35 mouse cellular contexts compared by ENCODE assay signal in the genomic region with DNA sequence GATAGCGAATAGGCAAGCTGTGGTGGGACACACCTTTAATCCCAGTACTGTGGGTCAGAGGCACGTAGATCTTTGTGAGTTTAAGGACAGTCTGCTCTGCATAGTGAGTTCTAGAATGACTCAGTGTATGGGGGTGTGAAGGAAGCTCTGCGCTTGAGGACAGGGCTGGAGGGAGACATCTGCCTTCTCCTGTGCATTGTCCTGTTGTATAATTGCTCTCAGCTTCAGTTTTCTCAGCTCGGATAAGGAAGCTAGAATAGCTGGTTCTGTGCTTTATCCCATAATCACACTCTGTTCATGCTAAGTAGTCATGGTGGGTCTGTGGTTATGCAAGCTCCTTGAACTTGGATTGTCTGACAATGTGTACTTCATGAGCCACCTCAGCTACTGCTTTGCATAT. TPM values are rescaled to one million over a fixed set of nuclear protein-coding genes. Genes with fewer than 3 reads are reported as not detected.
A peak's percentile ranks its signal among the peaks of the same experiment; 100 is the strongest.
DNase-seq lines count a peak whose midpoint lies in the region; ATAC-seq and TF ChIP-seq lines count a peak whose summit lies in the region.
"Had no signal": no experiment of that assay in that cellular context is flagged by ENCODE, and none has a peak within 500 bp of the region (broad histone marks: within the 10 kb centered on the region; RNA-seq: fewer than 3 reads in every experiment).

No protein-coding gene starts in this region.

- dilution Hi-C loops in CH12.LX (cut with MboI; ENCODE audit: extremely low pct_ligation_motif_present, extremely low pct_unique_long_range_greater_than_20kb, low sequenced_read_pairs): no loop called here

- TF ChIP-seq POLR2A in CH12.LX (IDR thresholded peaks at IDR 0.05; ENCODE audit: low read depth, low read length): no peak

- H3K4me3 ChIP-seq in layer of hippocampus, adult 2 months: no peak overlapping the region
- H3K4me3 ChIP-seq in CH12.LX (replicated peaks in 1 of 3; ENCODE audit: low read depth in 2 of 3, low read length in 2 of 3, poor library complexity in 1 of 3): no peak overlapping the region
- H3K4me3 ChIP-seq: embryonic facial prominence, embryonic 12.5 days; embryonic facial prominence, embryonic 15.5 days; heart, adult 2 months; heart, embryonic 10.5 days; heart, embryonic 13.5 days had no signal

- TF ChIP-seq CTCF in layer of hippocampus, adult 2 months (conservative IDR thresholded peaks at IDR 0.05): no peak
- no peak for TF ChIP-seq CTCF in CH12.LX (conservative IDR thresholded peaks at IDR 0.05 in 1 of 2, IDR thresholded peaks at IDR 0.05 in 1 of 2; ENCODE audit: low read depth in 2 of 2, low read length in 2 of 2)

- no peaks in the 10 kb centered on the region for H3K9me3 ChIP-seq in CH12.LX (replicated peaks; ENCODE audit: low read length)
- H3K9me3 ChIP-seq: embryonic facial prominence, embryonic 12.5 days; embryonic facial prominence, embryonic 15.5 days; G1E; heart, embryonic 10.5 days; heart, embryonic 13.5 days had no signal

- ATAC-seq in frontal cortex, adult (ENCODE audit: low TSS enrichment): peak; percentile 92
- ATAC-seq: forebrain, embryonic 14.5 days; forebrain, postnatal 0 days; hindbrain, postnatal 0 days; Patski had no signal

- no peak overlapping the region for H3K4me2 ChIP-seq in CH12.LX (ENCODE audit: insufficient read depth, low read depth, poor library complexity, severe bottlenecking)
- H3K4me2 ChIP-seq: embryonic facial prominence, embryonic 12.5 days; embryonic facial prominence, embryonic 15.5 days; heart, embryonic 13.5 days; hindbrain, embryonic 14.5 days had no signal

- H3K79me2 ChIP-seq in CH12.LX (replicated peaks; ENCODE audit: control insufficient read depth, extremely low read depth, insufficient read depth, poor library complexity, severe bottlenecking): no peaks in the 10 kb centered on the region

- H3K27me3 ChIP-seq in CH12.LX (replicated peaks): no peaks in the 10 kb centered on the region
- H3K27me3 ChIP-seq: embryonic facial prominence, embryonic 12.5 days; embryonic facial prominence, embryonic 15.5 days; heart, embryonic 13.5 days; Patski had no signal

- no peaks in the 10 kb centered on the region for H3K4me1 ChIP-seq in CH12.LX (ENCODE audit: control insufficient read depth in 1 of 2, insufficient read depth in 2 of 2)
- H3K4me1 ChIP-seq: embryonic facial prominence, embryonic 12.5 days; embryonic facial prominence, embryonic 15.5 days; heart, embryonic 10.5 days; heart, embryonic 13.5 days had no signal

- no peak for TF ChIP-seq RAD21 in CH12.LX (IDR thresholded peaks at IDR 0.05; ENCODE audit: low read depth, low read length)

- H3K36me3 ChIP-seq in CH12.LX (replicated peaks in 1 of 2; ENCODE audit: control insufficient read depth in 1 of 2, insufficient read depth in 1 of 2, low read length in 1 of 2): peaks cover 2 to 31% of the 10 kb centered on the region in 2 experiments
- H3K36me3 ChIP-seq: embryonic facial prominence, embryonic 12.5 days had no signal

- TF ChIP-seq EP300 in CH12.LX (IDR thresholded peaks at IDR 0.05; ENCODE audit: low read length): no peak

- peak overlapping the region; percentile 32; the same call in 1 of the 2 replicates for H3K27ac ChIP-seq in layer of hippocampus, adult 2 months
- no peak overlapping the region for H3K27ac ChIP-seq in CH12.LX (ENCODE audit: insufficient read depth, low read depth)
- H3K27ac ChIP-seq: embryonic facial prominence, embryonic 12.5 days; embryonic facial prominence, embryonic 15.5 days; heart, adult 2 months; heart, embryonic 10.5 days; heart, embryonic 13.5 days; hindbrain, embryonic 14.5 days; hindbrain, postnatal 0 days had no signal

- in situ Hi-C loops in CH12.LX (cut with MboI; ENCODE audit: low pct_ligation_motif_present, low pct_unique_long_range_greater_than_20kb, low sequenced_read_pairs): no loop called here

- no peak overlapping the region for H3K9ac ChIP-seq in CH12.LX (ENCODE audit: insufficient read depth, low read depth)
- H3K9ac ChIP-seq: embryonic facial prominence, embryonic 12.5 days; embryonic facial prominence, embryonic 15.5 days; forebrain, postnatal 0 days; heart, embryonic 13.5 days; hindbrain, embryonic 14.5 days had no signal

- intact Hi-C loops in left cerebral cortex, postnatal 25 days (cut with DNase I): no loop called here
- intact Hi-C loops in left cerebral cortex, postnatal 4 days (cut with DNase I): no loop called here

- no peak for DNase-seq in frontal cortex, postnatal 25 days (ENCODE audit: low spot score in 2 of 2)
- DNase-seq in layer of hippocampus, adult 2 months (ENCODE audit: low spot score in 2 of 2): peak in 1 of 2 experiments; percentile 9
- no peak for DNase-seq in layer of hippocampus, postnatal 14 days (ENCODE audit: low spot score in 2 of 2)
- peak; percentile 11 to 80 for DNase-seq in left cerebral cortex, postnatal 25 days (ENCODE audit: low spot score in 2 of 2)
- DNase-seq in left cerebral cortex, postnatal 4 days: no peak
- no peak for DNase-seq in CH12.LX (ENCODE audit: extremely low read depth)
- no peak for DNase-seq in urinary bladder, postnatal 4 days (ENCODE audit: low spot score in 2 of 2)
- DNase-seq: adrenal gland, postnatal 10 days; adrenal gland, postnatal 36 days; cerebellum, adult 11 months; cerebellum, adult 2 months; cerebellum, adult 9-11 months; cerebellum, postnatal 25 days; forebrain, postnatal 0 days; gastrocnemius, postnatal 36 days; heart, adult 2 months; heart, postnatal 14 days; heart, postnatal 4 days had no signal

TF ChIP-seq in CH12.LX, 34 proteins besides CTCF, POLR2A, EP300 and RAD21:
- no peak for TF ChIP-seq KAT2A (IDR thresholded peaks at IDR 0.05; ENCODE audit: insufficient replicate concordance, low read length)
- TF ChIP-seq ELF1 (IDR thresholded peaks at IDR 0.05; ENCODE audit: low read depth, low read length): no peak
- peak; percentile 37; the same call in 1 of the 2 replicates for TF ChIP-seq IRF4 (IDR thresholded peaks at IDR 0.05; ENCODE audit: low read depth, low read length)
- no peak for TF ChIP-seq BHLHE40 (IDR thresholded peaks at IDR 0.05; ENCODE audit: low read depth, low read length)
- TF ChIP-seq MAFK (IDR thresholded peaks at IDR 0.05; ENCODE audit: insufficient replicate concordance, low read length): no peak
- no peak for TF ChIP-seq SMC3 (IDR thresholded peaks at IDR 0.05; ENCODE audit: low read depth, low read length)

RNA-seq across cellular contexts. Expression of gene Btbd8, which starts 11.0 kb away (rescaled TPM):
- 100 to 1,000 TPM; 105 to 114 TPM for total RNA-seq in layer of hippocampus, adult 2 months (2021)
- 10 to 100 TPM; 90.8 to 99.5 TPM for total RNA-seq in layer of hippocampus, postnatal 14 days (2021)
- total RNA-seq in left cerebral cortex, postnatal 25 days (2021): 100 to 1,000 TPM; 157 to 161 TPM
- total RNA-seq in left cerebral cortex, postnatal 4 days (2021): 10 to 100 TPM; 61.9 to 64.8 TPM
- total RNA-seq in CH12.LX (2012; rRNA removed): 4.8 and 5.9 TPM in 2 replicates
- total RNA-seq in CH12.LX (2014; rRNA removed): 5.1 TPM in 2 replicates
- 3.9 and 5.2 TPM in 2 replicates for polyA plus RNA-seq in CH12.LX (2012; ENCODE audit: insufficient read length, low read depth)

RNA-seq across cellular contexts. Expression of gene Lpcat2b, which starts 17.4 kb away (rescaled TPM):
- under 1 TPM in 1 of 2 experiments, not detected in 1; 0.31 TPM for total RNA-seq in layer of hippocampus, adult 2 months (2021)
- total RNA-seq in layer of hippocampus, postnatal 14 days (2021): under 1 TPM in 1 of 2 experiments, not detected in 1; 0.31 TPM
- total RNA-seq in left cerebral cortex, postnatal 25 days (2021): under 1 TPM; 0.18 to 0.32 TPM
- not detected for total RNA-seq in left cerebral cortex, postnatal 4 days (2021)
- total RNA-seq in CH12.LX (2012; rRNA removed): not detected in 2 replicates
- not detected in 2 replicates for total RNA-seq in CH12.LX (2014; rRNA removed)
- not detected in 2 replicates for polyA plus RNA-seq in CH12.LX (2012; ENCODE audit: insufficient read length, low read depth)
- total RNA-seq: adrenal gland, adult 18-20 months; adrenal gland, postnatal 10 days; adrenal gland, postnatal 36 days; common myeloid progenitor, adult 5-6 weeks; forebrain, postnatal 0 days; gastrocnemius, adult 8-10 months; gastrocnemius, postnatal 36 days; granulocyte monocyte progenitor cell, adult 5-6 weeks; heart, adult 2 months; heart, postnatal 14 days; heart, postnatal 4 days; hindbrain, postnatal 0 days had no signal
- polyA plus RNA-seq: embryonic facial prominence, embryonic 12.5 days; embryonic facial prominence, embryonic 15.5 days; forebrain, embryonic 11.5 days; forebrain, embryonic 14.5 days; G1E; heart, embryonic 10.5 days; heart, embryonic 13.5 days; heart, embryonic 16.5 days; hindbrain, embryonic 11.5 days; hindbrain, embryonic 14.5 days; hindbrain, postnatal 0 days; Patski had no signal

RNA-seq across cellular contexts. Expression of gene Ephx4, which starts 46.2 kb away (rescaled TPM):
- total RNA-seq in layer of hippocampus, adult 2 months (2021): 10 to 100 TPM; 59.4 to 62.5 TPM
- 10 to 100 TPM; 38.9 to 41.1 TPM for total RNA-seq in layer of hippocampus, postnatal 14 days (2021)
- total RNA-seq in left cerebral cortex, postnatal 25 days (2021): 10 to 100 TPM; 85.5 to 86.1 TPM
- 10 to 100 TPM; 15.4 to 15.7 TPM for total RNA-seq in left cerebral cortex, postnatal 4 days (2021)
- total RNA-seq in CH12.LX (2012; rRNA removed) (0.71 and 0.81 TPM in 2 replicates), CH12.LX (2014; rRNA removed) (not detected in 2 replicates)
- not detected in 2 replicates for polyA plus RNA-seq in CH12.LX (2012; ENCODE audit: insufficient read length, low read depth)
- total RNA-seq: common myeloid progenitor, adult 5-6 weeks; G1E; granulocyte monocyte progenitor cell, adult 5-6 weeks had no signal
- polyA plus RNA-seq: G1E had no signal

RNA-seq across cellular contexts. Expression of gene Gm42669, which starts 58.6 kb away (rescaled TPM):
- under 1 TPM; 0.31 to 0.37 TPM for total RNA-seq in layer of hippocampus, adult 2 months (2021)
- total RNA-seq in layer of hippocampus, postnatal 14 days (2021): under 1 TPM; 0.41 to 0.45 TPM
- under 1 TPM; 0.37 to 0.69 TPM for total RNA-seq in left cerebral cortex, postnatal 25 days (2021)
- under 1 TPM; 0.32 to 0.48 TPM for total RNA-seq in left cerebral cortex, postnatal 4 days (2021)
- 0.17 TPM in 2 replicates for total RNA-seq in CH12.LX (2012; rRNA removed)
- not detected in 2 replicates for total RNA-seq in CH12.LX (2014; rRNA removed)
- polyA plus RNA-seq in CH12.LX (2012; ENCODE audit: insufficient read length, low read depth): 0.95 and 1.0 TPM in 2 replicates
- total RNA-seq: adrenal gland, adult 18-20 months; adrenal gland, postnatal 36 days; gastrocnemius, adult 8-10 months; gastrocnemius, postnatal 36 days; heart, adult 2 months had no signal

Comparison
In these comparisons a context has a peak if more than half of its experiments do, and no peak if none do; other contexts are left out.
1. DNase-seq: peak in left cerebral cortex, postnatal 25 days (2 of 2); none in frontal cortex, postnatal 25 days (0 of 2), layer of hippocampus, postnatal 14 days (0 of 2), left cerebral cortex, postnatal 4 days (single experiment), CH12.LX (single experiment) and urinary bladder, postnatal 4 days (0 of 2).
2. RNA of gene Btbd8, which starts 11.0 kb away (total RNA-seq): 157 to 161 TPM in left cerebral cortex, postnatal 25 days, 105 to 114 TPM in layer of hippocampus, adult 2 months, 90.8 to 99.5 TPM in layer of hippocampus, postnatal 14 days and 61.9 to 64.8 TPM in left cerebral cortex, postnatal 4 days; 4.8 to 5.9 TPM in CH12.LX; every median in the first group is over 4 times any median in the second.
3. RNA of gene Ephx4, which starts 46.2 kb away (total RNA-seq): 85.5 to 86.1 TPM in left cerebral cortex, postnatal 25 days, 59.4 to 62.5 TPM in layer of hippocampus, adult 2 months, 38.9 to 41.1 TPM in layer of hippocampus, postnatal 14 days and 15.4 to 15.7 TPM in left cerebral cortex, postnatal 4 days; 0.71 to 0.81 TPM in CH12.LX; every median in the first group is over 4 times any median in the second.